Mouse (Mus musculus): ENCODE data around the gene Arhgap28. TPM values are rescaled to one million over a fixed set of nuclear protein-coding genes. Genes with fewer than 3 reads are reported as not detected.

Arhgap28 gene
- polyA plus RNA-seq, 1 experiment = 0.28 TPM

DNA sequence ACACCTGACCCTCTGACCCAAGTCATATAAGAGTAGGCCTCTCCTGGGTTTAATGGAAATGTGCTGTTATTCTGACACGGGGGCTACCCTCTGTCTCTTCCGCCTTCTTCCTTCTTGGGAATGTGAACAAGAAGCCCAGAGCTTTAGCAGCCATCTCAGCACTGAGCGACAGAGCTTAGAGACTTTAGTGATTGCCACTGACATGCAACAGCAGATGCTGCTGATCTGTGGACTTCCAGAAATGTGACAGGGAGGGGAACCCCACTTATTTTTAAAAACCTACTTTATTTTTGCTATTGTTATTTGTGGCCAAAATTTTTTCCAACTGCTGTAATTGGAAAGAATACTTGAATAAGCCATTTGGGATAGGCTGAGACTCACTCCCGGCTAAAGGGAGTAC is 95.4 kb downstream of the Arhgap28 start:
- Histone ChIP-seq H3K4me1 (ENCODE audit: control insufficient read depth, insufficient read depth, low read length) (no peaks in the 10 kb centered on the region), H3K4me3 (replicated peaks; ENCODE audit: insufficient read depth, low read depth, low read length) (no peak overlapping the region), H3K27ac (ENCODE audit: insufficient read depth, low read length) (no peak overlapping the region), H3K27me3 (ENCODE audit: control insufficient read depth, insufficient read depth, low read length) (no peaks in the 10 kb centered on the region; the same call in 1 of the 2 replicates)
- 88% methylated on average over 4 of the region's 4 CpGs for WGBS
- TF ChIP-seq POLR2A (IDR thresholded peaks at IDR 0.05; ENCODE audit: borderline replicate concordance, insufficient read depth, low read length) = no peak
- TF ChIP-seq CTCF (IDR thresholded peaks at IDR 0.05; ENCODE audit: borderline replicate concordance, insufficient read depth, low read depth, low read length) = no peak
- no peak for DNase-seq

DNA sequence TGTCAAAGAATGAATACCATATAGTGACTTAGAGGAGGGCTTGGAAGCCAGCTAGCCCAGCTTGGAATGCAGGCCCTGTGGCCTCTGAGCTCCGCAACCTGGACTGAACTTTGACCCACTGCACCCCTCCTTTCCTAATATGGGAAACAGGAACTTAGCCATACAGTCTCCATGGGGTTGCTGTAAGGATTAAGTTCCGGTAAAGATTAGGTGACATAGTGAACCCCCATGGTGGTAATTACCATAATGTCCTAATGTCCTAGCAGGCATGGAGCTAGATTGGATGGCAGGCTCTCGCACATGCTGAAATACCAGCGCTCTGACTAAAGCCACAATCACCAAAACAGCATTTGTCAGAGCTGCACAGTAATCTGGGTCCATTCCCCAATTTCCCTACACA is 95.8 kb downstream of the Arhgap28 start:
- no peak overlapping the region for H3K27ac ChIP-seq (ENCODE audit: insufficient read depth, low read length)
- no peak overlapping the region for H3K4me3 ChIP-seq (replicated peaks; ENCODE audit: insufficient read depth, low read depth, low read length)
- no peak for DNase-seq
- H3K27me3 ChIP-seq (ENCODE audit: control insufficient read depth, insufficient read depth, low read length) = no peaks in the 10 kb centered on the region; the same call in 1 of the 2 replicates
- WGBS = 89% methylated on average over 4 of the region's 4 CpGs
- no peaks in the 10 kb centered on the region for H3K4me1 ChIP-seq (ENCODE audit: control insufficient read depth, insufficient read depth, low read length)
- TF ChIP-seq CTCF (IDR thresholded peaks at IDR 0.05; ENCODE audit: borderline replicate concordance, insufficient read depth, low read depth, low read length) (no peak), POLR2A (IDR thresholded peaks at IDR 0.05; ENCODE audit: borderline replicate concordance, insufficient read depth, low read length) (no peak)

- Histone ChIP-seq H3K4me3 (replicated peaks; ENCODE audit: insufficient read depth, low read depth, low read length) (no peak overlapping the region), H3K27ac (ENCODE audit: insufficient read depth, low read length) (no peak overlapping the region), H3K27me3 (ENCODE audit: control insufficient read depth, insufficient read depth, low read length) (no peaks in the 10 kb centered on the region; the same call in 1 of the 2 replicates), H3K4me1 (ENCODE audit: control insufficient read depth, insufficient read depth, low read length) (no peaks in the 10 kb centered on the region)
- TF ChIP-seq POLR2A (IDR thresholded peaks at IDR 0.05; ENCODE audit: borderline replicate concordance, insufficient read depth, low read length) = no peak
- TF ChIP-seq CTCF (IDR thresholded peaks at IDR 0.05; ENCODE audit: borderline replicate concordance, insufficient read depth, low read depth, low read length) = no peak
- 94% methylated on average over 10 of the region's 10 CpGs for WGBS
- no peak for DNase-seq
Measured at GRCm38 (mm10) chr17:67907532-67908054, 96.3 kb downstream of the Arhgap28 start.

GRCm38 (mm10) chr17:67906236-67906635 is 97.7 kb downstream of the Arhgap28 start:
- 65% methylated on average over 3 of the region's 3 CpGs for WGBS
- Histone ChIP-seq H3K27ac (ENCODE audit: insufficient read depth, low read length) (no peak overlapping the region), H3K4me1 (ENCODE audit: control insufficient read depth, insufficient read depth, low read length) (no peaks in the 10 kb centered on the region), H3K4me3 (replicated peaks; ENCODE audit: insufficient read depth, low read depth, low read length) (no peak overlapping the region), H3K27me3 (ENCODE audit: control insufficient read depth, insufficient read depth, low read length) (no peaks in the 10 kb centered on the region)
- TF ChIP-seq POLR2A (IDR thresholded peaks at IDR 0.05; ENCODE audit: borderline replicate concordance, insufficient read depth, low read length) (no peak), CTCF (IDR thresholded peaks at IDR 0.05; ENCODE audit: borderline replicate concordance, insufficient read depth, low read depth, low read length) (no peak)
- no peak for DNase-seq

DNA sequence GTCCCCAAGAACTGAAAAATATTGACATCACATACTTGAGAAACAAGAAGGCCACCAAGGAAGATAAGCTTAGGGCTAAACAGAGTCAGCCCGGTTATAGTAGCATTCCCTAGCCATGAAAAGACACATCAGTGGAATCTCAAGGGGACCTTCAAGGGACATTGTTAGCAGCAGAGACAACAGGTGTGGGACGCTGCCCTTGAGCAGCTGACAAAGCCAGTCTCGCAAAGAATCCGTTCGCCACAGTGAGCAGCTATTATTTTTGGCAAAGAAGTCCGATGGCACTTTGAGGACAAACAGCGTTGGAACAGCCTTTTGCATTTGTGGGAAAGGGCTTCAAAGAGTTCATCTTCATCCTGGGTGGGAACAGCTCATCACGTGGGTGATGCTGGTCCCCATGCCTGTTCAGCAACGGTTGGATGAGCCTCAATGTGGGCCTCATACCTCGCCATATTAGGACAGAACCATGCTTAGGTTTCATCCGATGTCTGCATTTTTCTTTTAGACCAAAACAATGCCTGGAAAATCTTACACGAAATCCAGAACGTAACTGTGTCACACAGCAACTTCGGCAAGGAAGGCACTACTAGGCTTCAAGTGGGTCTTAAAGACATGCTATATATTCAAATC is 99.5 kb downstream of the Arhgap28 start:
- TF ChIP-seq CTCF (IDR thresholded peaks at IDR 0.05; ENCODE audit: borderline replicate concordance, insufficient read depth, low read depth, low read length) = no peak
- no peak for TF ChIP-seq POLR2A (IDR thresholded peaks at IDR 0.05; ENCODE audit: borderline replicate concordance, insufficient read depth, low read length)
- 50% methylated on average over 14 of the region's 14 CpGs for WGBS
- no peaks in the 10 kb centered on the region for H3K4me1 ChIP-seq (ENCODE audit: control insufficient read depth, insufficient read depth, low read length)
- H3K27me3 ChIP-seq (ENCODE audit: control insufficient read depth, insufficient read depth, low read length) = no peaks in the 10 kb centered on the region
- no peak for DNase-seq
- H3K4me3 ChIP-seq (replicated peaks; ENCODE audit: insufficient read depth, low read depth, low read length) = no peak overlapping the region
- no peak overlapping the region for H3K27ac ChIP-seq (ENCODE audit: insufficient read depth, low read length)

GRCm38 (mm10) chr17:67902847-67903246 is 101.1 kb downstream of the Arhgap28 start:
- TF ChIP-seq POLR2A (IDR thresholded peaks at IDR 0.05; ENCODE audit: borderline replicate concordance, insufficient read depth, low read length) = no peak
- no peak for TF ChIP-seq CTCF (IDR thresholded peaks at IDR 0.05; ENCODE audit: borderline replicate concordance, insufficient read depth, low read depth, low read length)
- 89% methylated on average over 4 of the region's 4 CpGs for WGBS
- H3K27ac ChIP-seq (ENCODE audit: insufficient read depth, low read length) = no peak overlapping the region
- DNase-seq = no peak
- no peaks in the 10 kb centered on the region for H3K27me3 ChIP-seq (ENCODE audit: control insufficient read depth, insufficient read depth, low read length)
- no peaks in the 10 kb centered on the region for H3K4me1 ChIP-seq (ENCODE audit: control insufficient read depth, insufficient read depth, low read length)
- no peak overlapping the region for H3K4me3 ChIP-seq (replicated peaks; ENCODE audit: insufficient read depth, low read depth, low read length)

GRCm38 (mm10) chr17:67901161-67901560 is 102.8 kb downstream of the Arhgap28 start:
- Histone ChIP-seq H3K27ac (ENCODE audit: insufficient read depth, low read length) (no peak overlapping the region), H3K27me3 (ENCODE audit: control insufficient read depth, insufficient read depth, low read length) (no peaks in the 10 kb centered on the region), H3K4me3 (replicated peaks; ENCODE audit: insufficient read depth, low read depth, low read length) (no peak overlapping the region), H3K4me1 (ENCODE audit: control insufficient read depth, insufficient read depth, low read length) (no peaks in the 10 kb centered on the region)
- WGBS = 79% methylated on average over 11 of the region's 11 CpGs
- no peak for DNase-seq
- TF ChIP-seq CTCF (IDR thresholded peaks at IDR 0.05; ENCODE audit: borderline replicate concordance, insufficient read depth, low read depth, low read length) (no peak), POLR2A (IDR thresholded peaks at IDR 0.05; ENCODE audit: borderline replicate concordance, insufficient read depth, low read length) (no peak)

GRCm38 (mm10) chr17:67899376-67899775 is 104.5 kb downstream of the Arhgap28 start:
- TF ChIP-seq CTCF (IDR thresholded peaks at IDR 0.05; ENCODE audit: borderline replicate concordance, insufficient read depth, low read depth, low read length) (no peak), POLR2A (IDR thresholded peaks at IDR 0.05; ENCODE audit: borderline replicate concordance, insufficient read depth, low read length) (no peak)
- H3K4me1 ChIP-seq (ENCODE audit: control insufficient read depth, insufficient read depth, low read length) = no peaks in the 10 kb centered on the region
- WGBS = 66% methylated on average over 5 of the region's 5 CpGs

More at GRCm38 (mm10) chr17:67899376-67899775, 104.5 kb downstream of the Arhgap28 start:
- Histone ChIP-seq H3K27me3 (ENCODE audit: control insufficient read depth, insufficient read depth, low read length) (no peaks in the 10 kb centered on the region), H3K4me3 (replicated peaks; ENCODE audit: insufficient read depth, low read depth, low read length) (no peak overlapping the region), H3K27ac (ENCODE audit: insufficient read depth, low read length) (no peak overlapping the region)
- no peak for DNase-seq

All from cerebellum, adult 2 months (tissue).